ENCODE assay signal across 12 mouse cellular contexts in the genomic region with DNA sequence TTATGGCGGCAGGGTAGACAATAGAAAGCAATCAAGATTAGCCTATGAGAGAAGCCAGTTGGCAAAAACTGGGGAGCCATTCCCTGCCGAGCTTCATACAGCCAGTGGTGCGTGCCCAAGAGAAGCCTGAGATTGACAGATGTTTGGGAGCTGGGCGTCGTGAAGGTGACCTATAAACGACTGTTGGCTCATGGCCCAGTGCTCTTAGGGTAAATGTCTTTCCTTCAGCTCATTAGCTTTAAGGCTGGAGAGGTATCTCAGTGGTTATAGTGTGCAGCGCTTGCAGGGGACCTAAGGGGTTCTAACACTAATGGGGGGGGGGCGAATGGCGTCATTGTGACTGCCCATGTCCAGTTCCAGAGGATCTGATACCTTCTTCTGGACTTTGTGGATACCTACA. TPM values are rescaled to one million over a fixed set of nuclear protein-coding genes. Genes with fewer than 3 reads are reported as not detected.
DNase-seq lines count a peak whose midpoint lies in the region; ATAC-seq and TF ChIP-seq lines count a peak whose summit lies in the region.
"Had no signal": no experiment of that assay in that cellular context is flagged by ENCODE, and none has a peak within 500 bp of the region (broad histone marks: within the 10 kb centered on the region; RNA-seq: fewer than 3 reads in every experiment).

No protein-coding gene starts in this region.

- WGBS in hindbrain, postnatal 0 days = 59% methylated on average over 9 of the region's 9 CpGs
- 68% methylated on average over 9 of the region's 9 CpGs for WGBS in hindbrain, embryonic 13.5 days
- WGBS in lung, embryonic 15.5 days = 77% methylated on average over 9 of the region's 9 CpGs
- 70% methylated on average over 9 of the region's 9 CpGs for WGBS in intestine, postnatal 0 days
- 50% methylated on average over 9 of the region's 9 CpGs for WGBS in neural tube, embryonic 14.5 days

- H3K27ac ChIP-seq in hindbrain, postnatal 0 days = peak overlapping the region; percentile 65; the same call in 1 of the 2 replicates
- H3K27ac ChIP-seq in hindbrain, embryonic 13.5 days = no peak overlapping the region
- H3K27ac ChIP-seq in lung, embryonic 15.5 days = no peak overlapping the region
- H3K27ac ChIP-seq in intestine, postnatal 0 days (ENCODE audit: low read depth, low read length) = peak overlapping the region; percentile 82
- no peak overlapping the region for H3K27ac ChIP-seq in neural tube, embryonic 14.5 days (ENCODE audit: low read depth, low read length)

- no peaks in the 10 kb centered on the region for H3K36me3 ChIP-seq in hindbrain, postnatal 0 days (ENCODE audit: insufficient read depth, low read length)
- H3K36me3 ChIP-seq in hindbrain, embryonic 13.5 days = no peaks in the 10 kb centered on the region
- no peaks in the 10 kb centered on the region for H3K36me3 ChIP-seq in lung, embryonic 15.5 days
- no peaks in the 10 kb centered on the region for H3K36me3 ChIP-seq in intestine, postnatal 0 days (ENCODE audit: control insufficient read depth, insufficient read depth)
- H3K36me3 ChIP-seq in neural tube, embryonic 14.5 days (ENCODE audit: control insufficient read depth, insufficient read depth, low read length) = no peaks in the 10 kb centered on the region
- H3K36me3 ChIP-seq: stomach, embryonic 15.5 days had no signal

- H3K9ac ChIP-seq in hindbrain, postnatal 0 days (replicated peaks; ENCODE audit: low read length) = no peak overlapping the region
- no peak overlapping the region for H3K9ac ChIP-seq in hindbrain, embryonic 13.5 days
- no peak overlapping the region for H3K9ac ChIP-seq in lung, embryonic 15.5 days
- no peak overlapping the region for H3K9ac ChIP-seq in intestine, postnatal 0 days (ENCODE audit: low read depth, low read length)
- H3K9ac ChIP-seq in neural tube, embryonic 14.5 days (replicated peaks; ENCODE audit: low read depth, low read length) = no peak overlapping the region
- H3K9ac ChIP-seq: stomach, embryonic 15.5 days had no signal

- no peaks in the 10 kb centered on the region for H3K4me1 ChIP-seq in hindbrain, postnatal 0 days (ENCODE audit: insufficient read depth, low read length)
- peaks cover 11% of the 10 kb centered on the region; the same call in 1 of the 2 replicates for H3K4me1 ChIP-seq in hindbrain, embryonic 13.5 days (replicated peaks)
- 0 out of 2 replicates have a peak, but pooled peaks cover 2% of the 10 kb centered on the region for H3K4me1 ChIP-seq in lung, embryonic 15.5 days
- H3K4me1 ChIP-seq in intestine, postnatal 0 days (replicated peaks; ENCODE audit: control insufficient read depth, insufficient read depth, low read length) = no peaks in the 10 kb centered on the region
- H3K4me1 ChIP-seq in neural tube, embryonic 14.5 days (ENCODE audit: control insufficient read depth, insufficient read depth, low read length) = peaks cover 6% of the 10 kb centered on the region; the same call in 1 of the 2 replicates

- H3K9me3 ChIP-seq in hindbrain, postnatal 0 days (ENCODE audit: low read length) = no peaks in the 10 kb centered on the region
- no peaks in the 10 kb centered on the region for H3K9me3 ChIP-seq in hindbrain, embryonic 13.5 days
- no peaks in the 10 kb centered on the region for H3K9me3 ChIP-seq in lung, embryonic 15.5 days
- no peaks in the 10 kb centered on the region for H3K9me3 ChIP-seq in intestine, postnatal 0 days (ENCODE audit: control insufficient read depth)
- H3K9me3 ChIP-seq in neural tube, embryonic 14.5 days (ENCODE audit: control insufficient read depth, low read length) = no peaks in the 10 kb centered on the region
- H3K9me3 ChIP-seq: stomach, embryonic 15.5 days had no signal

- no peak for ATAC-seq in hindbrain, postnatal 0 days
- no peak for ATAC-seq in hindbrain, embryonic 13.5 days (ENCODE audit: low FRiP score)
- ATAC-seq in lung, embryonic 15.5 days (ENCODE audit: borderline replicate concordance, extremely low read depth, low FRiP score, low TSS enrichment) = peak; percentile 39; the same call in 1 of the 2 replicates
- no peak for ATAC-seq in intestine, postnatal 0 days
- peak; percentile 28; the same call in 1 of the 2 replicates for ATAC-seq in neural tube, embryonic 14.5 days (ENCODE audit: low read depth)

- H3K4me3 ChIP-seq in hindbrain, postnatal 0 days (ENCODE audit: low read length) = no peak overlapping the region
- H3K4me3 ChIP-seq in hindbrain, embryonic 13.5 days = no peak overlapping the region
- no peak overlapping the region for H3K4me3 ChIP-seq in lung, embryonic 15.5 days
- no peak overlapping the region for H3K4me3 ChIP-seq in intestine, postnatal 0 days (ENCODE audit: low read depth, low read length)
- no peak overlapping the region for H3K4me3 ChIP-seq in neural tube, embryonic 14.5 days (ENCODE audit: low read depth, low read length)

- no peak for DNase-seq in hindbrain, postnatal 0 days (ENCODE audit: low spot score)
- no peak for DNase-seq in lung, adult 18-20 months
- no peak for DNase-seq in urinary bladder, adult 2 months (ENCODE audit: low spot score)
- DNase-seq: cerebellum, adult 9-10 months; layer of hippocampus, adult 9-11 months; left cerebral cortex, postnatal 4 days; thymus, postnatal 36 days had no signal

- H3K27me3 ChIP-seq in hindbrain, postnatal 0 days (ENCODE audit: insufficient read depth, low read length) = no peaks in the 10 kb centered on the region
- H3K27me3 ChIP-seq in hindbrain, embryonic 13.5 days = no peaks in the 10 kb centered on the region
- H3K27me3 ChIP-seq in lung, embryonic 15.5 days = no peaks in the 10 kb centered on the region
- no peaks in the 10 kb centered on the region for H3K27me3 ChIP-seq in intestine, postnatal 0 days (replicated peaks; ENCODE audit: control insufficient read depth, insufficient read depth, low read length)
- no peaks in the 10 kb centered on the region for H3K27me3 ChIP-seq in neural tube, embryonic 14.5 days (ENCODE audit: control insufficient read depth, insufficient read depth, low read length)
- H3K27me3 ChIP-seq: stomach, embryonic 15.5 days had no signal

- no peak for TF ChIP-seq CTCF in hindbrain, postnatal 0 days (IDR thresholded peaks at IDR 0.05; ENCODE audit: low read depth)
- TF ChIP-seq CTCF in intestine, postnatal 0 days (IDR thresholded peaks at IDR 0.05; ENCODE audit: low read depth) = no peak

- no peak overlapping the region for H3K4me2 ChIP-seq in hindbrain, postnatal 0 days (ENCODE audit: low read depth, low read length)
- H3K4me2 ChIP-seq in hindbrain, embryonic 13.5 days = no peak overlapping the region
- H3K4me2 ChIP-seq in lung, embryonic 15.5 days = no peak overlapping the region
- no peak overlapping the region for H3K4me2 ChIP-seq in intestine, postnatal 0 days (replicated peaks; ENCODE audit: low read depth)
- no peak overlapping the region for H3K4me2 ChIP-seq in neural tube, embryonic 14.5 days (ENCODE audit: low read depth, low read length)

RNA-seq across cellular contexts. Expression of a gene that starts 21.8 kb away (rescaled TPM):
- 48.3 and 61.9 TPM in 2 replicates for total RNA-seq in hindbrain, postnatal 0 days (2014; rRNA removed)
- polyA plus RNA-seq in hindbrain, postnatal 0 days (2015; fragmentation: Nextera tagmentation; extraction: Ambion mirVana) = 113 and 114 TPM in 2 replicates
- polyA plus RNA-seq in hindbrain, embryonic 13.5 days (2015; fragmentation: Nextera tagmentation; extraction: Ambion mirVana) = 122 and 139 TPM in 2 replicates
- 31.0 and 33.3 TPM in 2 replicates for polyA plus RNA-seq in lung, embryonic 15.5 days (2015; fragmentation: Nextera tagmentation; extraction: Ambion mirVana)
- 113 and 115 TPM in 2 replicates for polyA plus RNA-seq in intestine, postnatal 0 days (2015; fragmentation: Nextera tagmentation; extraction: Ambion mirVana)
- 138 and 165 TPM in 2 replicates for polyA plus RNA-seq in neural tube, embryonic 14.5 days (2014; fragmentation: Nextera tagmentation; extraction: Ambion mirVana)
- 31.7 and 33.2 TPM in 2 replicates for polyA plus RNA-seq in urinary bladder, adult 2 months (2012; rRNA removed)

Comparison
In these comparisons a context has a peak if more than half of its experiments do, and no peak if none do; other contexts are left out.
1. H3K27ac ChIP-seq: peak in hindbrain, postnatal 0 days (single experiment) and intestine, postnatal 0 days (single experiment); none in hindbrain, embryonic 13.5 days (single experiment), lung, embryonic 15.5 days (single experiment) and neural tube, embryonic 14.5 days (single experiment).
2. ATAC-seq: peak in lung, embryonic 15.5 days (single experiment) and neural tube, embryonic 14.5 days (single experiment); none in hindbrain, postnatal 0 days (single experiment), hindbrain, embryonic 13.5 days (single experiment) and intestine, postnatal 0 days (single experiment).